Mouse (Mus musculus): ENCODE data around the gene Tctex1d2.
A peak's percentile ranks its signal among the peaks of the same experiment; 100 is the strongest.
"Not testable (repeated sequence)": the region's sequence is repeated elsewhere in the genome, so short reads cannot be mapped to it uniquely, and the experiment has no call there.

Tctex1d2 gene

DNA sequence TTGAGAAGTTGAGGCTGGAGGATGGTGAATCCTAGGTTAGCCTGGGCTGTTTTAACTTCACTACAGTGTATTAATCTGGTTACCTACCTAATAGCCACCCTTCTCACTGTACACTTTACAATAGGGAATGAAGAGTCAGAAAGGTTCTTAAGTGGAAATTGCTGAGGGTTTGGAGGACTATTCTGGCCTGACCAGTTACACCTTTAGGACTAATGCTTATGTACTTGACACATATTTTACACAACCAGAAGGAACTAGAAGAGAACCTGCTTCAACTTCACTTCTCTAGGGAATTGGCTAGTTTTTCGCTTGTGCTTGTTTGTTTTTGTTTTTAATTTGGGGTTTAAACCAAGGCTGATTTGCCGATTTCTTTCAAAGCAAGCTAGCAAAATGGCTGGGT lies 13.6 kb downstream of the Tctex1d2 start:
- no peak for DNase-seq

DNA sequence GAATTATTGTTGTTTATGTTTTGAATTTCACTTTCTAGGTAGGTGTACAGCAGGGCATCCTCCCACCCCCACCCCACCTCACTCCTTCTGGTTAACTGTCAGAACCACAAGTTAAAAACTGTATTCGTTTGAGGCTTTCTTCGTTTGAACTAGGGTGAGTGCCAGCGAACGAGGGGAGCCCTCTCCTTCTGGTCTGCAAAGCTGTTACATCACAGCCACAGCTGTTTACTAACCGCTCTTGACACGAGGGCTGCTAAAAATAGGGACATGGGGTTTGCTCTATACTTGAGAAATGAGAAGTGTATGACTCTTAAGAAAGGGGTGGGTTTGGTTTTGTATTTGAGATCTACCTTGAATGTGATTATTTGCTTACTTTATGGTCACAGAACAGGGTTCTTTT lies 14.6 kb downstream of the Tctex1d2 start:
- DNase-seq = peak; percentile 38 to 43

DNA sequence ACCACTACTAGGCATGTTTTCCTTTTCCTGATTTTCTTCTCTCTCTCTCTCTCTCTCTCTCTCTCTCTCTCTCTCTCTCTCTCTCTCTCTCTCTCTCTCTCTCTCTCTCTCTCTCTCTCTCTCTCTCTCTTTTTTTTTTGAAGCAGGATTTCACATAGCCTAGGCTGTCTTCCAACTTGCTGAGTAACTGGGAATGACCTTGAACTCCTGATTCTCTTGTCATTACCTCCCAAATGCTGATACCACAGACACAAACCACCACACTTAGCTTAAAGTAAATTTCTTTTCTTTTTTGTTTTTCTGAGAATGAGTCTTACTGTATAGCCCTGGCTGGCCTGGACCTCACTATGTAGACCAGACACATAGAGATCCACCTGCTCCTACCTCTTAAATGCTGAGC lies 15.2 kb downstream of the Tctex1d2 start:
- DNase-seq = no peak

DNA sequence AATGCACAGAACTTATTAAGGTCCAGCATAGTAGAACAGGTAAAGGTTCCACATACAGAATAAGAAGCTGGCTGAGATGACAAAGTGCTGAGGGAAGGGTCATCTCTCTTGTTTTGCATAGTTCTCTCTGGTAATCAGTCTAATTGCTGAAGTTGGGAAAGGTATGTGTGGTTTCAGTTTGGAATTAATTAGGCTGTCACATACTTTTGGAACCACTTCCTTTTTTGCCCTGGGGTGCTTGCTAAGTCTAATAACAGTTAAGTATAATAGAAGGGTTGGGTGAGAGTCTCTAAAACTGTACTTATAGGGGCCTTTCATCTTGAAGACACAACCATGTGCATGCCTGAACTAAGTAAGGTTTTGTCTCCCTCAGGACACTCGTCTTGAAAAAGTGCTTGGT lies 17.2 kb downstream of the Tctex1d2 start:
- DNase-seq = no peak

DNA sequence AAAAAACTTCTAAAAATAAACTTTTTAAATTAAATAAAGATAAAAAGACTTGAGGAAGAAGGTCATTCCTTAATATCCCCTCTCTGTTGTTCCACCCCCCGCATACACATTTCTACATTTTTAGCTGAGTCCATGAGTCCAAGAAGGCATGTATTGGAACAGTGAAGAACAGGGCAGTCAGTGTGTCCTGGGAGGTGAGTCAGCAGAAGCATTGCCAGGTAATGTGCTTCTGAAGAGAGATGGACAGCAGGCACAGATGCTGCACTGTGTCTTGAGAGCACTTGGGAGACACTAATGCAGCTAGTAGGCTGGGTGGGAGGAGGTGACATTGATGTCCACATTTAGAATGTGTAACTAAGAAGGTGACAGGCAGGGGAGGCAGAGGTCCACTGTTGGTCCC lies 17.8 kb downstream of the Tctex1d2 start:
- DNase-seq = peak; percentile 29 to 54

DNA sequence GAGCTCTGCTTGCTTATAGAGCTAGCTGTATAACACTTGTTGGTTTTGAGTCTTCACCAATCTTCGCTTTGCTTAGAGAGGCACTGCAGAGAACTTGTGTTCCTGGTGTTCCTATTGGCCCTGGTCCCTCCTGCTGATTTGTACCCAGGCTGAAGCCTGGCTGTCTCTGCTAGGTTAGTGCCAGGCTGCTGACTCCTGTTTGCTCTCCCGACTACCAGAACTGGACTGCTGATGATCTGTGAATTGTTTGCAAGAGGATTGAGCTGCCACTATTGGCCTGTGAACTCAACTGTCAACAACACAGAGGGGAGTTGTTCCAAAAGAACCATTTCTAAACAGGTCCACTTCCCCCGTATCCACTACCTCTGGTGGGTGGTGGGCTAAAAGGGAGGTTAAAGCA lies 21.9 kb downstream of the Tctex1d2 start:
- DNase-seq = no peak

DNA sequence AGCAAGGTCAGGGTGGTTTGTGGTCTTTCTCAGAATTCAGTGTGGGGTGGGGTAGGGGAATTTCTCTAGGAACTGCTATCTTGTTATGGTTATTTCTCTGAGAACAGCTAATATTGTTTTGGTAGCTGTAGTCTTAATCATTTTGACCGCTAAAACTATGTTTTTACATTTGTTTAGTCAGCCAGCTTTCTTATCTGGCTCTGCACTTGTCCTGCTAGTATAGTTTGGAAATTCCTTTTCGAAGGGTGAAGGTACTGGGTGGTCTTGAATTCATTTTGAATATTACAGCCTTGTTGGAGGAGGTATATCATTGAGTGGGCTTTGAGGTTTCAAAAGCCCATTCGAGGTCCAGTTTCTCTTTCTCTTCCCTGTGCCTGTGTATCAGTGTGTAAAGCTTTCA lies 25.1 kb downstream of the Tctex1d2 start:
- DNase-seq = not testable (repeated sequence)

DNA sequence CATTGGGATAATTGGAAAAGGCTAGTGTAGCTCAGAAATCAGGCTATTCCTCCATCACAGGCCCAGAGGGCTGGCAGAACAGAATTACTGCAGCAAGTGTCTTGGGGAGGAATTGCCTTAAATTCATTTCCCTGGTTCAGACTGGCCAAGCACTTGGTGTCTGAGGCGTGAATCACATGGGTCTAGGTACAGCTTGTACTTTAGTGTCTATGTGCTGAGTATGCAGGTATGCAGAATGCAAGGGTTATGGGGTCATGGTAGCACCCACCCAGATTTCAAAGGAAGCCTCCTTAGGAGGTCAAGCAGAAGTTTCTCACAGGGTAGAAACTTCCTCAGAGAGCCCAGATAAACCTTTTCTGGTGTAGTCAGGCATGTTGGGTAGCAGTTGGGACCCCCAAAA lies 26.1 kb downstream of the Tctex1d2 start:
- peak; percentile 26 to 72 for DNase-seq

DNA sequence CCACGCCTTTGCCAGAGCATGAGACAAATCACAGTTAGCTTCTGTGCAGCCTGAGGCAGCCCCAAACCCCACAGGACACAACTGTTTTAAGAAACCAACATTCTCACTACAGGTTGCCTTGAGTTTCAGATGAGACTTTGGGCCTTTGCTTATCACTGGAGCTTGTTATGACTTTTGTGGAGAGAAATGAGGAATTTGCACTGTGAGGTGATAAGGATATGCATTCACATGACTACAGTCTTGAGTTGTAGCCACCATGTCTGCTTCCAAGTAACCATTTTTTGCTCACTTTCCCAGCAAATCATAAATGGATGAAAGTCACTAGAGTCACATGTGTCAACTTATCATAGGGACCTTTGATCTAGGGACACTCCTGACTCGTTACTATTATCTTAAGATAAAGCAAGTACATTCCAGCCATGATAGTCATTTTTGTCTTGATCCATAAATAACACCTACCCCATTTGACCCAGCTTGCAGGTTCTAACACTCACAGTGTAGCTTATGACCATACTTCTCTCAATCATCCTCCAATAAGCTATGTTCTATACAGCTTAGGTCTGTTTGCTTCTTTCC lies 27.1 kb downstream of the Tctex1d2 start:
- DNase-seq = no peak

DNA sequence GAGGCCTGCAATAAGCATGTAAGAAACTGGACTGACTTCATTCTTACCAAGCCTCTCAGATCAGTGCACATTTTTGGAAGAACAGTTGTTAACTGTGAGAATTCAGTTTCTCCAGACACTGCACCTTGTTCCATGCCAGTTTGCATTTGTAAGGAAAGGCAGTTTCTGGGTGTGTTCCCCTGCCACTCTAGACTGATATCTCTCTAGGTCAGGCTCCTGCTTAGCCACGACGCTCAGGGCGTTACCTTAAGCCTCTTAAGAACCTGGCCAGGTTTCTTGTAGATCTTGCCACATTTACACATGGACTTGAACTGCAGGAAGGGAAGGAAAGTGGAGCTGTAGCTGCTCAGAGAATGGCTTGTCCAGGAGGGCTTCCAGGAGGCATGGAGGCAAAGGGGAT lies 30.2 kb downstream of the Tctex1d2 start:
- DNase-seq = no peak

DNA sequence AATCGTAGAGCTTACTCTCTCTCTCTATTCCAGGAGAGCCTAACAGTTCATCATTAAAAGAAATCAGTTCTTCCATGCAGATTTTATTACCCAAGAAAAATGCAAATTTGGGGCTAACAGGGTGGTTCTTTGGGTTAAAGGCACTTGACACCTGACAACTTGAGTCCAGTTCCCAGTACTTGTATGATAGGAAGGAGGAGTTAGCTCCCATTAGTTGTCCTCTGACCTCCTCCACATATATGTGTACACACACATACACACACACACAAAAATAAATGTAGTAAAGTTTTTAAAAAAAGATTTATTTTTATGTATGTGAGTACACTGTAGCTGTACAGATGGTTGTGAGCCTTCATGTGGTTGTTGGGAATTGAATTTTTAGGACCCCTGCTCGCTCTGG lies 30.6 kb downstream of the Tctex1d2 start:
- no peak for DNase-seq

DNA sequence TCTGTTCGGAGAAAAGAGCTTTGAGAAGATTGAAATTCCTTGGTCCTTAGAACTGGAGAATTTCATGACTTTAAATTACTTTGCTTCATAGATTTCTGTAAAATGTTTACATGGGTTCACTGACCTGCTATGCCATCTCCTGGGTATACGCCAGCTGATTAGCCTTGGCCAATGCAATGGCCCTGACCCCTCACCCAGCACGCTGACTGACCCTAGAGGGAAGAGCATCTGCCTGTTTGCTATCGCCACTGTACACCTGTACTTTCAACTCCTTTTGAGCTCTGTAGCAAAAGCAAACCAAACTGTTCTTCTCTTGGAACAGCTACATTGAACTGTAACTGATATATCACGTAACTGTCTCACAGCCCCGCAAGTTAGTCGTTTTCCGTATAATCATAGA lies 33.6 kb downstream of the Tctex1d2 start:
- DNase-seq = no peak

DNA sequence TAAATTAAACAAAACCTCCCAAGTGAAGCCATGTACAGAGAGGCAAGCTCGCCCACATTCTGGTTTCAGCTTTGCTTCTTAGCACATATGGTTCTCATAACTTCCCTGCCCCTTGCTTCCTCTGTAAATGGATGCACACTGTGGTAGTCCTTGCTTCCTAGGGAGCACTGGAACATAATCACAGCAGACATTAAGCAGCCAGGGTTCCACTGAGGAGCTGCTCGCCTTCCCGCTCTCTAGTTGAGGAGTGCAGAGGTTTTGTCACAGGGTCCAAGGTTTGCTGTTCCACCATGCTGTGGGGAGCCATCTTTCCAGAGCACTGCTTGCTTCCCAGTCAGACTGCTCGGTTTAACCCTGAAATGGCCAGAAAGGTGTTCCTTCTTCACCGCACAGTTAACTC lies 35.1 kb downstream of the Tctex1d2 start:
- no peak for DNase-seq

DNA sequence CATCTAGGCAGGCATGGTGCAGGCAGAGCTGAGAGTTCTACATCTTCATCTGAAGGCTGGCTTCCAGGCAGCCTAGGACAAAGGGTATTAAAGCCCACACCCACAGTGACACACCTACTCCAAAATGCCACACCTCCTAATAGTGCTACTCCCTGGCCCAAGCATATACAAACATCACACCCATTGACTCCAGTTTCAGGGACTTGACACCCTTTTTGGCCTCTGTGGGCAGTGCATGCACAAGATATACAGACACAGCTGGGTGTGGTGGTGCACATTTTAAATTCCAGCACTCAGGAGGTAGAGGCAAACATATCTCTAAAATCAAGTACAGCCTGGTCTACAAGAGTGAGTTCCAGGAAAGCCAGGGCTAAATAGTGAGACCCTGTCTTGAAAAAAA lies 36.6 kb downstream of the Tctex1d2 start:
- DNase-seq = no peak

DNA sequence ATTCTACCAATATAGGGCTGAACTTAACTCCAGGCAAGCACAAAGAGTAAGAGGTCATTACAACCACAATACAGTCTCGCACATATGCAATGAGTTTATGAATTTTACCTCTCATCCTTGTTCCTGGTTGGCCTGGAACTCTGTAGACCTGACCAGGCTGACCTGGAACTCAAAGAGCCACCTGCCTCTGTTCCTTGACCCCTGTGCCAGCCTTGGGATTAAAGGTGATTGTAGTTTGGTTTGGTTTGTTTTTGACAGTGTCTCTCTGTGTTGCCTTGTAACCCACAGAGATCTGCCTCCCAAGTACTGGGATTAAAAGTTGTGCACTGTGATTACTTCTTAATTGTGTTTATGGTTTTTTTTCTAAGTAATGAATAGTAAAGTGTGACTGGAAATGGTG lies 37.3 kb downstream of the Tctex1d2 start:
- peak; percentile 34 to 41 for DNase-seq

DNA sequence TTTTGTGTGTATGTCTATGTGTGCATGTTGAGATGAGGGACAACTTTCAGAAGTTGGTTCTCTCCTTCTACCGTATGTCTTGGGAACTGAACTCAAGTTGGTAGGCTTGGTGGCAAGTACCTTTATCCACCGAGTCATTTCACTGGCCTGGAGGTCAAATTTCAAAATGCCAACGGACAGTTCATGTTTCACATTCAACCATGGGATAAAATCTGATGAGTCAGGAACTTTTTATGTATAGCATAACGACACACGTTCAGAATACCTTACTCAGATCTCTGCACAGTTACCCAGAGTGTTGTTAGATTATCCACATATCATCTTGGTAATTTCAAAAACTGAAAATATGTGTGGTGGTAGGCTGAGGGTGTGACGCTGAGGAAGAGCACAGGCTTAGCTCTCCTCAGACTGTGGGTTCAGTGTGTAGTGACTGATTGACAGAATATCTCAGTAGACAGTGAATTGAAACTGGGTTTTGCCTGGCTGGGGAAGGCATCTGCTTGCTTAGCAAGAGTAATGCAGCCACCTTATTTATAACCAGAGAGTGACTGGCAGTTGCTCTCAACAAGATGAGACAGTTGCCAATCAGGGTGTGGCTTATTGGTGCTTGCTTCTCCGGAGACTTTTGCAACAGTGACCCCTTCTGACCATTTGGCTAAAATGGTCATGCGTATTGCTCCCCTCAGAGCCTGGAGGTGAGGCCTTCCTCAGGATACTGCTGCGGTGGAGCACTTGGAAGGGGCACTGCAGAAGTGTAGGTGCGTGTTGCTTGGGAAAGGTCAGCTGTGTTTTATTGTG lies 38.3 kb downstream of the Tctex1d2 start:
- DNase-seq = peak; percentile 81 to 91

DNA sequence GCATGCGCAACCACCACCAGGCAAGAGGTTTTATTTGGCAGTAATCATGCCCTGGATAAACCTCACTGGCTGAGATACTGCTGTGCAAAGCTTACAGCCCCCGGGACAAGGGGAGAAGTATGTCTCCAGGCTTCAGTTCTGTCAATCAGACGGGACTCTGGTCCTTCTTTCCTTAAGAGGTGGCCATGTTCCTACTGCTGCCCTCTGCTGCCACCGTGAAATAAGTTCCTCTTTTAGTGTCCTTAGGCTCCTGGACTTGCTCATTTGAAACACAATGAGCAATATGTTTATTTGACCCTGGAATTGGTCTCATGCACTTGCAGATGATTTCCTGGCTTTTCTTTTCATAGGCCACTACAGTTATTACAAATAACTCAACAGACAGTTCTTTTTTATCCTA lies 41.0 kb downstream of the Tctex1d2 start:
- peak in 1 of 2 experiments; percentile 28 for DNase-seq

DNA sequence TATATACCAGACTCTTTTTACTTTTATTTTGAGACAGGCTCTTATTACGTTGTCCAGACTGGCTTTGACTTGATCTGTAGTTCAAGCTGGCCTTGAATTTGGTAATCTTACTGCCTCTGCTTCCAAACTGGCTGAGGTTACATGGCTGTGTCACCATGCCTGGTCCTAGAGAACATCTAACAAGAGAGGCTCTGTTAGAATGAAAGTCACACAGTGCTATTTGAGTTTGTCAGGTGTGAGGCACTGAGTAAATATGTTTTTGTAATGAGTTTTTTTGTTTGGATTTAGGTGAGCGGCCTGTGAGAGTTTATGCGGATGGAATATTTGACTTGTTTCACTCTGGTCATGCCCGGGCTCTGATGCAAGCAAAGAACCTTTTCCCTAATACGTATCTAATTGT lies 42.2 kb downstream of the Tctex1d2 start:
- DNase-seq = no peak

DNA sequence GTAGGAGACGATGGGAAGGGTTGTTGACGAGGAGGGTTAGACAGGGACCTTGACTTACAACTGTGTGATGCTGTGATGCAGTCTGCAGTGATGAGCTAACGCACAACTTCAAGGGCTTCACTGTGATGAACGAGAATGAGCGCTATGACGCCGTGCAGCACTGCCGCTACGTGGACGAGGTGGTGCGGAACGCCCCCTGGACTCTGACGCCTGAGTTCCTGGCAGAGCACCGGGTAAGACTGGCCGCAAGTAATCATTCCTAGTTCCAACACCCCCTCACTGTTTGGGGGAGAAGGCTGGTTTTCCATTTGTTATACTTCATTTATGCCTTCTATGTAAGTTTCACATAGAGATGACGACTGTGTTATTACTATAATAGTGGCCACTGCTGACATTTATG lies 43.4 kb downstream of the Tctex1d2 start:
- no peak for DNase-seq

DNA sequence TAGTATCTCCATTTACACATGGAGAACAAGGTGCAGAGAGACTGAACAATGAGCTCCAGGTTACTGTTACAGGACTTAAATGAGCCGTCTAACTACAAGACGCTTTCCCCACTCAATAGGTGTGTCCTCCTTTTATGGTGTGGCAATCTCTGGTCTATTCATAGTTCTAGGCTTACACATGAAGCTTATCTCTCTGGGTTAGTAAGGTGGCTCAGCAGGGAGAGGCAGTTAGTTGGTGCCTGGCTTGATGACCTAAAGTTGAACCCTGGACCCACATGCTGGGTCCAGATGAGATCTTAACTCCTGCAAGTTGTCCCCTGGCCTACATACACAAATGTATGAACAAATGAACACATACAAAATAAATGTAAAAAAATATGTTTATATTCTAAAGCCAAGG lies 43.9 kb downstream of the Tctex1d2 start:
- DNase-seq = no peak

DNA sequence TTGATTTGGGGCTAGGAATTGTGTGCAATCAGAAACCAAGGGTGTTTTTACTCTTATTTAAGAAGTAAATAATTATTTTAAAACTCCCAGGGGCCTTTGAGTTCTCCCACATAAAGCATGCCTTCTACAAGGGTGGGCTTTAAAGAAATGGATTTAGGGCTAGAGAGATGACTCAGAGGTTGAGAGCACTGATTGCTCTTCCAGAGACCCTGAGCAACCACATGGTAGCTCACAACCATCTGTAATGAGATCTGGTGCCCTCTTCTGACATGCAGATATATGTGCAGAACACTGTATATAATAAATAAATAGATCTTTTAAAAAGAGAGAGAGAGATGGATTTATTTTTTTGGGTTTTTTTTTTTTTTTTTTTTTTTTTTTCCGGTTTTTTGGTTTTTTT lies 45.4 kb downstream of the Tctex1d2 start:
- no peak for DNase-seq

DNA sequence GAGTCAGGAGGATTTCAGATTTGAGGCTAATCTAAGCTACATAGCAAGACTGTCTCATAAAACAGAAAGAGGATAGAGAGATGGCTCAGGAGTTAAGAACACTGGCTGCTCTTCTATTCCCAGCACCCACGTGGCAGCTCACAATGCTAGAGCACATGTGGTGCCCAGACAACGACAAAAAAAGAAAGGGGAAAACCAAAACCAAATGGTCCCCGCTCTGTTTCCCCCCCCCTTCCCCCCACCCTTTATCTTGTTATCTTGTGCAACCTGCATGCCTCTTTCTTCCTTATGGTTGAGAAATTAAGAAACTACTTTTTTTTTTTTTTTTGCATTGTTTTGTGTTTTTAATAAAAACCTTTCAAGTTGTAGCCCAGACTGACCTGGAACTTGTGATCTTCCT lies 49.0 kb downstream of the Tctex1d2 start:
- DNase-seq = no peak

DNA sequence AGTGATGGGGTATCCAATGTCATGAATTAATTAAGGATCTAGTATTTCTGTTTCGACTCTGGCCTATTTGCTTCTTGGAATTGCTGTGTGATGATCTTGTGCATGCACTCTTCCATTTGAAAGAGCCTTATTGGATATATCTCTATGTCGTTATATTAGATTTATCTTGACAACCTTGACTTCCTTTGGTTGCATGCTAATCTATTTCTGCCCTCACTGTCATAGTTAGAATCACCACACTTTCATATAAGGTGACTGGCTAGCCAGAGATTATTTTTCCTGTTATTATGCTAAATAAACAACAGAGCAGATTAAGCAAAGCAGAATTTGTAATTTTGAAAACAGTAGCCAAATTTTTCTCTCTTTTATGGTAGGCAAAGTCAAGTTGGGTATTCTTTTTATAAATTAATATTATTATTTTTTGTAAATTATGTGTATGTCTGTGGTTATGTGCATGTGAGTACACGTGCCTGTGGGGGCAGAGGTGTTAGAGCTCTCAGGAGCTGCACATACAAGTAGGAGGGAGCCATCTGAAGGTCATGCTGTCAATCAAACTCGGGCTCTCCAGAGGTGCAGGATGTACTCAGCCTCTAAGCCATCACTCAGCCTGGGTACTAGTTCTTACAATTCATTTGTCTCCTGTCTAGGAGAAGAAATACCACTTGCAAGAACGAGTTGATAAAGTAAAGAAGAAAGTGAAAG lies 50.1 kb downstream of the Tctex1d2 start:
- DNase-seq = no peak
